In genomic region chr11:78549491-78549987, GRCm38 (mm10) we compare ENCODE assay signal across 7 mouse cellular contexts. TPM values are rescaled to one million over a fixed set of nuclear protein-coding genes. Genes with fewer than 3 reads are reported as not detected.
DNase-seq lines count a peak whose midpoint lies in the region; ATAC-seq lines count a peak whose summit lies in the region.

No protein-coding gene starts in this region.

- H3K9ac ChIP-seq in lung, embryonic 15.5 days, result peak overlapping the region; percentile 59
- H3K9ac ChIP-seq in embryonic facial prominence, embryonic 15.5 days, result peak overlapping the region; percentile 53
- H3K9ac ChIP-seq in limb, embryonic 11.5 days (ENCODE audit: low read length), result peak overlapping the region; percentile 67
- H3K9ac ChIP-seq in stomach, embryonic 15.5 days, result peak overlapping the region; percentile 69; the same call in 1 of the 2 replicates

- DNase-seq in lung, postnatal 14 days, result no peak
- DNase-seq in limb, embryonic 11.5 days (ENCODE audit: low spot score), result no peak
- DNase-seq in gastrocnemius, adult 18-20 months (ENCODE audit: low spot score), result no peak
- no peak for DNase-seq in cerebellum, adult 18-20 months

- peak overlapping the region; percentile 64 for H3K4me3 ChIP-seq in lung, embryonic 15.5 days
- H3K4me3 ChIP-seq in embryonic facial prominence, embryonic 15.5 days (replicated peaks), result peak overlapping the region; percentile 64
- H3K4me3 ChIP-seq in limb, embryonic 11.5 days (ENCODE audit: low read depth, low read length), result peak overlapping the region; percentile 56
- H3K4me3 ChIP-seq in stomach, embryonic 15.5 days (replicated peaks), result peak overlapping the region; percentile 75

- ATAC-seq in lung, embryonic 15.5 days (ENCODE audit: borderline replicate concordance, extremely low read depth, low FRiP score, low TSS enrichment), result no peak
- ATAC-seq in embryonic facial prominence, embryonic 15.5 days (ENCODE audit: insufficient number of reproducible peaks, low FRiP score, low TSS enrichment, low read depth), result no peak
- no peak for ATAC-seq in limb, embryonic 11.5 days (ENCODE audit: insufficient number of reproducible peaks, low FRiP score, low TSS enrichment, low read depth)
- ATAC-seq in stomach, embryonic 15.5 days (ENCODE audit: insufficient read depth, low FRiP score, low read depth), result no peak

- H3K9me3 ChIP-seq in lung, embryonic 15.5 days, result no peaks in the 10 kb centered on the region
- no peaks in the 10 kb centered on the region for H3K9me3 ChIP-seq in embryonic facial prominence, embryonic 15.5 days (replicated peaks)
- no peaks in the 10 kb centered on the region for H3K9me3 ChIP-seq in limb, embryonic 11.5 days (ENCODE audit: control insufficient read depth, low read length)
- no peaks in the 10 kb centered on the region for H3K9me3 ChIP-seq in stomach, embryonic 15.5 days

- H3K27ac ChIP-seq in lung, embryonic 15.5 days, result no peak overlapping the region
- H3K27ac ChIP-seq in embryonic facial prominence, embryonic 15.5 days (replicated peaks), result 0 out of 2 replicates have a peak overlapping the region, but pooled peaks have one; percentile 81
- no peak overlapping the region for H3K27ac ChIP-seq in limb, embryonic 11.5 days (replicated peaks; ENCODE audit: low read depth, low read length)
- H3K27ac ChIP-seq in stomach, embryonic 15.5 days, result peak overlapping the region; percentile 83; the same call in 1 of the 2 replicates

- no peaks in the 10 kb centered on the region for H3K36me3 ChIP-seq in lung, embryonic 15.5 days
- peaks cover 9% of the 10 kb centered on the region; the same call in 1 of the 2 replicates for H3K36me3 ChIP-seq in embryonic facial prominence, embryonic 15.5 days
- no peaks in the 10 kb centered on the region; the same call in 1 of the 2 replicates for H3K36me3 ChIP-seq in limb, embryonic 11.5 days (ENCODE audit: control insufficient read depth, insufficient read depth, low read length)
- H3K36me3 ChIP-seq in stomach, embryonic 15.5 days, result no peaks in the 10 kb centered on the region; the same call in 1 of the 2 replicates

- WGBS in lung, embryonic 15.5 days, result 5% methylated on average over 5 of the region's 5 CpGs
- WGBS in embryonic facial prominence, embryonic 15.5 days, result 10% methylated on average over 5 of the region's 5 CpGs
- 6% methylated on average over 5 of the region's 5 CpGs for WGBS in limb, embryonic 11.5 days
- WGBS in stomach, embryonic 15.5 days, result 4% methylated on average over 5 of the region's 5 CpGs

- no peaks in the 10 kb centered on the region for H3K27me3 ChIP-seq in lung, embryonic 15.5 days
- H3K27me3 ChIP-seq in embryonic facial prominence, embryonic 15.5 days, result no peaks in the 10 kb centered on the region
- H3K27me3 ChIP-seq in limb, embryonic 11.5 days (ENCODE audit: control insufficient read depth, insufficient read depth, low read length), result no peaks in the 10 kb centered on the region
- H3K27me3 ChIP-seq in stomach, embryonic 15.5 days (replicated peaks), result no peaks in the 10 kb centered on the region

- H3K4me1 ChIP-seq in lung, embryonic 15.5 days, result peaks cover 13% of the 10 kb centered on the region
- peaks cover 21% of the 10 kb centered on the region for H3K4me1 ChIP-seq in embryonic facial prominence, embryonic 15.5 days
- peaks cover 8% of the 10 kb centered on the region; the same call in 1 of the 2 replicates for H3K4me1 ChIP-seq in limb, embryonic 11.5 days (ENCODE audit: control insufficient read depth, insufficient read depth, low read length)
- peaks cover 10% of the 10 kb centered on the region; the same call in 1 of the 2 replicates for H3K4me1 ChIP-seq in stomach, embryonic 15.5 days

- H3K4me2 ChIP-seq in lung, embryonic 15.5 days, result peak overlapping the region; percentile 66
- peak overlapping the region; percentile 78 for H3K4me2 ChIP-seq in embryonic facial prominence, embryonic 15.5 days (replicated peaks)
- peak overlapping the region; percentile 53 for H3K4me2 ChIP-seq in limb, embryonic 11.5 days (ENCODE audit: low read depth, severe bottlenecking)
- H3K4me2 ChIP-seq in stomach, embryonic 15.5 days, result peak overlapping the region; percentile 71

RNA-seq across cellular contexts. Expression of gene Tmem97, which starts 1.0 kb away (rescaled TPM):
- polyA plus RNA-seq in lung, embryonic 15.5 days (2015; fragmentation: Nextera tagmentation; extraction: Ambion mirVana), result 73.2 and 79.5 TPM in 2 replicates
- 73.4 and 73.5 TPM in 2 replicates for polyA plus RNA-seq in embryonic facial prominence, embryonic 15.5 days (2015; fragmentation: Nextera tagmentation; extraction: Ambion mirVana)
- 83.3 and 83.8 TPM in 2 replicates for polyA plus RNA-seq in limb, embryonic 11.5 days (2014; fragmentation: Nextera tagmentation; extraction: Ambion mirVana)
- polyA plus RNA-seq in stomach, embryonic 15.5 days (2015; fragmentation: Nextera tagmentation; extraction: Ambion mirVana), result 244 and 293 TPM in 2 replicates
- 1 to 10 TPM; 1.0 to 1.5 TPM for total RNA-seq in gastrocnemius, adult 18-20 months (2021)

RNA-seq across cellular contexts. Expression of gene Ift20, which starts 13.4 kb away (rescaled TPM):
- polyA plus RNA-seq in lung, embryonic 15.5 days (2015; fragmentation: Nextera tagmentation; extraction: Ambion mirVana), result 134 and 137 TPM in 2 replicates
- polyA plus RNA-seq in embryonic facial prominence, embryonic 15.5 days (2015; fragmentation: Nextera tagmentation; extraction: Ambion mirVana), result 187 TPM in 2 replicates
- 128 and 130 TPM in 2 replicates for polyA plus RNA-seq in limb, embryonic 11.5 days (2014; fragmentation: Nextera tagmentation; extraction: Ambion mirVana)
- 142 and 147 TPM in 2 replicates for polyA plus RNA-seq in stomach, embryonic 15.5 days (2015; fragmentation: Nextera tagmentation; extraction: Ambion mirVana)
- total RNA-seq in gastrocnemius, adult 18-20 months (2021), result 10 to 100 TPM; 17.5 to 17.6 TPM

RNA-seq across cellular contexts. Expression of gene Tnfaip1, which starts 13.4 kb away (rescaled TPM):
- polyA plus RNA-seq in lung, embryonic 15.5 days (2015; fragmentation: Nextera tagmentation; extraction: Ambion mirVana), result 83.0 and 83.1 TPM in 2 replicates
- 79.6 and 80.7 TPM in 2 replicates for polyA plus RNA-seq in embryonic facial prominence, embryonic 15.5 days (2015; fragmentation: Nextera tagmentation; extraction: Ambion mirVana)
- polyA plus RNA-seq in limb, embryonic 11.5 days (2014; fragmentation: Nextera tagmentation; extraction: Ambion mirVana), result 84.3 and 85.1 TPM in 2 replicates
- polyA plus RNA-seq in stomach, embryonic 15.5 days (2015; fragmentation: Nextera tagmentation; extraction: Ambion mirVana), result 66.3 and 73.6 TPM in 2 replicates
- 10 to 100 TPM; 44.0 to 48.1 TPM for total RNA-seq in gastrocnemius, adult 18-20 months (2021)

RNA-seq across cellular contexts. Expression of gene Poldip2, which starts 37.5 kb away (rescaled TPM):
- 158 TPM in 2 replicates for polyA plus RNA-seq in lung, embryonic 15.5 days (2015; fragmentation: Nextera tagmentation; extraction: Ambion mirVana)
- polyA plus RNA-seq in embryonic facial prominence, embryonic 15.5 days (2015; fragmentation: Nextera tagmentation; extraction: Ambion mirVana), result 167 and 170 TPM in 2 replicates
- polyA plus RNA-seq in limb, embryonic 11.5 days (2014; fragmentation: Nextera tagmentation; extraction: Ambion mirVana), result 164 and 165 TPM in 2 replicates
- polyA plus RNA-seq in stomach, embryonic 15.5 days (2015; fragmentation: Nextera tagmentation; extraction: Ambion mirVana), result 131 and 145 TPM in 2 replicates
- total RNA-seq in gastrocnemius, adult 18-20 months (2021), result 100 to 1,000 TPM in 1 of 2 experiments, 10 to 100 TPM in 1; 99.0 to 100 TPM

RNA-seq across cellular contexts. Expression of gene Tmem199, which starts 37.6 kb away (rescaled TPM):
- 44.4 and 48.3 TPM in 2 replicates for polyA plus RNA-seq in lung, embryonic 15.5 days (2015; fragmentation: Nextera tagmentation; extraction: Ambion mirVana)
- polyA plus RNA-seq in embryonic facial prominence, embryonic 15.5 days (2015; fragmentation: Nextera tagmentation; extraction: Ambion mirVana), result 41.5 and 45.1 TPM in 2 replicates
- polyA plus RNA-seq in limb, embryonic 11.5 days (2014; fragmentation: Nextera tagmentation; extraction: Ambion mirVana), result 62.0 and 66.5 TPM in 2 replicates
- polyA plus RNA-seq in stomach, embryonic 15.5 days (2015; fragmentation: Nextera tagmentation; extraction: Ambion mirVana), result 45.5 and 47.2 TPM in 2 replicates
- total RNA-seq in gastrocnemius, adult 18-20 months (2021), result 10 to 100 TPM; 13.3 to 15.1 TPM

Comparison
In these comparisons a context has a peak if more than half of its experiments do, and no peak if none do; other contexts are left out.
1. H3K27ac ChIP-seq: peak in embryonic facial prominence, embryonic 15.5 days (single experiment) and stomach, embryonic 15.5 days (single experiment); none in lung, embryonic 15.5 days (single experiment) and limb, embryonic 11.5 days (single experiment).
2. Peak in every context shown above with its lines, with median percentiles within 50 percentile points of each other: H3K4me2 ChIP-seq, H3K4me3 ChIP-seq and H3K9ac ChIP-seq.